Mouse (Mus musculus): ENCODE results near the gene Zfp14. TPM values are rescaled to one million over a fixed set of nuclear protein-coding genes. Genes with fewer than 3 reads are reported as not detected.

Gene Zfp14
- 10 to 100 TPM in 1 of 2 experiments, 1 to 10 TPM in 1; 4.5 to 10.7 TPM for polyA plus RNA-seq (2017; shearing (Covaris generic))

DNA sequence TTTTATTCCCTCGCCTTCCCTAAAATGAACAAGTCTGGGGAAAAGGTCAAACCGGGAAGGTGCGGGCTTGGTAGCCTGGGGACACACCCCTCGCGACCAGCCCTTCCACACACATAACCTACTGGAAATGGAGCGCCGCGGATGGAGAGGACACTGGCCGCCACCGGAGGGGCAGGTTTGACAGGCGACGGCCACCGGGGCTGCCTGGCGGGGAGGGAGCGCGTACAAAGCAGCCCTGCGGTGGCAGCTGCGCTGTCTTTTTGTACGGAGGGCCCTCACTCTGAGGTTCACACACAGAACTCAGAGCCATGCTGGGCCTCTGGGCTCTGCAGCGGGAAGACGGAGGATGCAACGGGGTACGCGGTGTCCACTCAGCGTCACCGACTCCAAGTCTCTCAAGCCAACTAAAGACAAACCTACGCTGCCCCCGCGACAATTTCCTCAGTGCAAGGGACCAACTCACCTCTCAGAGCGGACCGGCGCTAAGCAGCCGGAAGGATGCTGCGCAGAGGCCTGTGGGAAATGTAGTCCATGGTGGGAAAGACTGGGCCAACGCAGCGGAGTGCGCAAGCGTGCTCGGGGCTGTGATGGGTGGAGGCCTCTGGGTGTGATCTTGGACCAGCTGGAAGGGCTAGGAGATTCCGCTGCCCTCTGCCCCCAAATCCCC lies at the start of gene Zfp14:
TSS of gene Zfp14 (minus strand) at position 499 of the 667 bp plus-strand sequence.

DNA sequence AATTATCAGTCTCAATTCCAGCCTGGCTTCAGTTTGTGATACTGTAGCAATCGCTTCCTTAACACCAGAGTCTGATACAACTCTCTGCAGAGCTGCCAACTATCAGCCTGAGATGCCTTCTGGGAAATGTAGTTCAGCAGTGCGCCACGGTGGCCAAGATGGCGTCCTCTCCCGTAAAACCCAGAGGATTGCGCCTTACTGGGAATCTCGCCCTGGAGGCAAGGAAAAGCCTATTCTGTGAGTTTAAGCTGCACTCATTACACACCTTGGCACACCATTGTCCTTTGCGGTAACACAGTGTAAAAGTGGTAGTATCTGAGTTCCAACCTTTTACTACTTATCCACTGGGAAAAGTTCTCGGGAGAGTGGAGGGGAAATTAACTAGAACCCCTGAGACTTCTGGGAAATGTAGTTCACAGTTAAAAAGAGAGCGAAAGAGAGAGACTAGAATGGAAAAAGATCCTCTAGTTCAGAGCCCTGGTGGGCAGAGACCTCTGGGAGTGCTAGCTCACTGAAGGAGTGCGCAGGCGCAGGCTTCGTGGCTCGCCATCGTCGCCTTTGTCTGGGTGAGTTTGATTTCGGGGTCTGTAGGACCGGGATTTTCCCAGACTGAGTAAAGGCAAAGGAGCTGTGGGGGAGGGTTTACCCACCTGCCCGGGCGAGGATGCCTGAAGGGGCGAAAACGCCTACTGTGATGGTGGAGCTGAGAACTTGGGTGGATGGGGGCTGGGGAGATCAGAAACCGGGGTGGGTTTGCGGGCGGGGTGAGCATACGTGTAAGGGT lies 43.7 kb upstream of the Zfp14 start, which contains the start of gene Zfp260:
TSS of gene Zfp260 (plus strand) at position 132 of the 784 bp plus-strand sequence.

GRCm38 (mm10) chr7:30090092-30090969 lies 39.2 kb upstream of the Zfp14 start, which contains the start of the genes Gm26920 and Zfp566:
Gene Gm26920 (minus strand): TSS chr7:30090410.
Gene Zfp566 (minus strand): TSS chr7:30090527.

GRCm38 (mm10) chr7:30072146-30073028 lies 21.2 kb upstream of the Zfp14 start, which contains the start of gene Zfp82:
Gene Zfp82 (minus strand): TSS chr7:30072900.

Other genes with a start within 250 kb of the Zfp14 start
- gene Zfp790, start 235.3 kb downstream of the Zfp14 start, polyA plus RNA-seq (2017; shearing (Covaris generic)) = 10 to 100 TPM; 18.8 to 32.3 TPM
- gene Zfp940, start 197.7 kb downstream of the Zfp14 start, polyA plus RNA-seq (2017; shearing (Covaris generic)) = 1 to 10 TPM; 4.9 to 6.6 TPM
- 10 to 100 TPM in 1 of 2 experiments, 1 to 10 TPM in 1; 9.9 to 11.0 TPM for gene Zfp420, start 191.4 kb downstream of the Zfp14 start, polyA plus RNA-seq (2017; shearing (Covaris generic))
- gene Zfp27, start 144.8 kb downstream of the Zfp14 start, polyA plus RNA-seq (2017; shearing (Covaris generic)) = 1 to 10 TPM; 5.1 to 9.6 TPM
- gene Zfp383, start 143.2 kb downstream of the Zfp14 start, polyA plus RNA-seq (2017; shearing (Covaris generic)) = under 1 TPM; 0.64 to 0.82 TPM
- gene Zfp74, start 97.3 kb downstream of the Zfp14 start, polyA plus RNA-seq (2017; shearing (Covaris generic)) = 10 to 100 TPM in 1 of 2 experiments, 1 to 10 TPM in 1; 7.1 to 11.7 TPM
- 1 to 10 TPM; 8.0 to 8.3 TPM for gene Zfp568, start 67.4 kb downstream of the Zfp14 start, polyA plus RNA-seq (2017; shearing (Covaris generic))
- gene Zfp82, start 21.5 kb upstream of the Zfp14 start, polyA plus RNA-seq (2017; shearing (Covaris generic)) = 10 to 100 TPM in 1 of 2 experiments, 1 to 10 TPM in 1; 9.1 to 18.0 TPM
- gene Gm26920, start 39.0 kb upstream of the Zfp14 start, polyA plus RNA-seq (2017; shearing (Covaris generic)) = 1 to 10 TPM; 1.0 to 1.7 TPM
- gene Zfp566, start 39.1 kb upstream of the Zfp14 start, polyA plus RNA-seq (2017; shearing (Covaris generic)) = 1 to 10 TPM; 9.8 to 9.9 TPM
- gene Zfp260, start 43.4 kb upstream of the Zfp14 start, polyA plus RNA-seq (2017; shearing (Covaris generic)) = 10 to 100 TPM; 59.3 to 66.2 TPM
- gene Zfp382, start 70.6 kb upstream of the Zfp14 start, polyA plus RNA-seq (2017; shearing (Covaris generic)) = 10 to 100 TPM in 1 of 2 experiments, 1 to 10 TPM in 1; 9.7 to 18.8 TPM
- 10 to 100 TPM; 18.5 to 23.9 TPM for gene Zfp146, start 118.4 kb upstream of the Zfp14 start, polyA plus RNA-seq (2017; shearing (Covaris generic))
- gene Cox7a1, start 132.8 kb upstream of the Zfp14 start, polyA plus RNA-seq (2017; shearing (Covaris generic)) = under 1 TPM in 1 of 2 experiments, not detected in 1; 0.43 TPM
- 10 to 100 TPM; 81.2 to 88.6 TPM for gene Capns1, start 147.4 kb upstream of the Zfp14 start, polyA plus RNA-seq (2017; shearing (Covaris generic))
- gene Polr2i, start 180.6 kb upstream of the Zfp14 start, polyA plus RNA-seq (2017; shearing (Covaris generic)) = 10 to 100 TPM; 52.7 to 55.1 TPM
- gene Tbcb, start 180.9 kb upstream of the Zfp14 start, polyA plus RNA-seq (2017; shearing (Covaris generic)) = 100 to 1,000 TPM; 106 to 120 TPM
- gene Ovol3, start 184.3 kb upstream of the Zfp14 start, polyA plus RNA-seq (2017; shearing (Covaris generic)) = not detected
- 1 to 10 TPM in 1 of 2 experiments, under 1 TPM in 1; 0.31 to 1.4 TPM for gene Thap8, start 228.7 kb upstream of the Zfp14 start, polyA plus RNA-seq (2017; shearing (Covaris generic))
- 10 to 100 TPM in 1 of 2 experiments, 1 to 10 TPM in 1; 4.1 to 20.0 TPM for gene Wdr62, start 229.0 kb upstream of the Zfp14 start, polyA plus RNA-seq (2017; shearing (Covaris generic))
- gene Clip3, start 240.3 kb upstream of the Zfp14 start, polyA plus RNA-seq (2017; shearing (Covaris generic)) = 1 to 10 TPM; 4.0 to 9.0 TPM